In genomic region chr17:85872903-85873413, GRCm38 (mm10) we compare ENCODE assay signal across 17 mouse cellular contexts.
"Had no signal": no experiment of that assay in that cellular context is flagged by ENCODE, and none has a peak within 500 bp of the region (broad histone marks: within the 10 kb centered on the region; RNA-seq: fewer than 3 reads in every experiment).

No protein-coding gene starts in this region.

- ATAC-seq: intestine, embryonic 15.5 days; liver, postnatal 0 days had no signal

- H3K4me2 ChIP-seq: intestine, embryonic 15.5 days; limb, embryonic 15.5 days; liver, embryonic 13.5 days; lung, embryonic 15.5 days; stomach, embryonic 15.5 days had no signal

- H3K4me3 ChIP-seq: intestine, embryonic 15.5 days; layer of hippocampus, adult 2 months; limb, embryonic 15.5 days; liver, embryonic 13.5 days; lung, embryonic 15.5 days; megakaryocyte, embryonic 14.5 days; midbrain, embryonic 12.5 days; stomach, embryonic 15.5 days had no signal

- DNase-seq: kidney, adult 2 months; kidney, postnatal 36 days; liver, embryonic 13.5 days; liver, postnatal 0 days; lung, postnatal 14 days; right cerebral cortex, postnatal 4 days; spleen, adult 18-20 months; thymus, adult 2 months; thymus, postnatal 25 days had no signal

- H3K27ac ChIP-seq: intestine, embryonic 15.5 days; layer of hippocampus, adult 2 months; limb, embryonic 15.5 days; liver, embryonic 13.5 days; lung, embryonic 15.5 days; macrophage; stomach, embryonic 15.5 days had no signal

- H3K36me3 ChIP-seq: intestine, embryonic 15.5 days; limb, embryonic 15.5 days; liver, embryonic 13.5 days; lung, embryonic 15.5 days; midbrain, embryonic 12.5 days; stomach, embryonic 15.5 days had no signal

- H3K9ac ChIP-seq: intestine, embryonic 15.5 days; limb, embryonic 15.5 days; liver, embryonic 13.5 days; liver, postnatal 0 days; lung, embryonic 15.5 days; midbrain, embryonic 12.5 days; stomach, embryonic 15.5 days had no signal

- H3K9me3 ChIP-seq: intestine, embryonic 15.5 days; limb, embryonic 15.5 days; liver, embryonic 13.5 days; lung, embryonic 15.5 days; megakaryocyte, embryonic 14.5 days; midbrain, embryonic 12.5 days; stomach, embryonic 15.5 days had no signal
